Mouse (Mus musculus) layer of hippocampus, adult 8-10 months (tissue): ENCODE data around the gene Jkamp. TPM values are rescaled to one million over a fixed set of nuclear protein-coding genes. Genes with fewer than 3 reads are reported as not detected.
A peak's percentile ranks its signal among the peaks of the same experiment; 100 is the strongest.

Source experiments
- DNase-seq, 2 experiments: peaks; one replicate each; pipeline ENCODE4 v3.0.0; 2022; ENCODE audit warnings: low spot score in 2 of 2
- microRNA-seq, 2 experiments: library from miRNA; unstranded; fragments of <30 nt; microRNA quantifications; one replicate each; pipeline ENCODE4 v1.2.0; 2022
- total RNA-seq, 4 experiments: library from RNA; stranded (reverse); gene quantifications; 2 replicates each; pipeline ENCODE4 v1.2.4; 2022

Jkamp gene
- total RNA-seq, 4 experiments from 2014 or later: 54.7 to 61.8 (median 57.0) TPM

GRCm38 (mm10) chr12:72086166-72086825 is 907 bp downstream of the Jkamp start:
- no peak for DNase-seq

GRCm38 (mm10) chr12:72089802-72090201 is 4.4 kb downstream of the Jkamp start:
- DNase-seq: no peak

GRCm38 (mm10) chr12:72096966-72097365 is 11.6 kb downstream of the Jkamp start:
- DNase-seq: no peak

GRCm38 (mm10) chr12:72102776-72103175 is 17.4 kb downstream of the Jkamp start:
- no peak for DNase-seq

- no peak for DNase-seq
Observed at GRCm38 (mm10) chr12:72104027-72104426, 18.6 kb downstream of the Jkamp start.

- DNase-seq: peak; percentile 57 to 76
Observed at GRCm38 (mm10) chr12:72104525-72105281, 19.3 kb downstream of the Jkamp start.

GRCm38 (mm10) chr12:72115126-72115525 is 29.7 kb downstream of the Jkamp start:
- DNase-seq: no peak

GRCm38 (mm10) chr12:72115686-72116345 is 30.4 kb downstream of the Jkamp start:
- no peak for DNase-seq

- no peak for DNase-seq
Observed at GRCm38 (mm10) chr12:72129203-72129602, 43.8 kb downstream of the Jkamp start.

GRCm38 (mm10) chr12:72150786-72151185 is 65.4 kb downstream of the Jkamp start:
- peak; percentile 21 to 47 for DNase-seq

Small RNA genes within 50 kb of the gene (microRNA-seq; reads per million reads assigned to microRNA genes)
- gene Gm24466: 0 reads per million in 2 experiments

Other genes starting within 250 kb of the Jkamp start
- gene Gpr135, start 14.5 kb upstream of the Jkamp start, total RNA-seq: 10 to 100 TPM; 11.8 to 13.3 (median 12.9) TPM
- gene L3hypdh, start 150 bp upstream of the Jkamp start, total RNA-seq: 1 to 10 TPM; 1.6 to 3.7 (median 2.9) TPM
- gene Ccdc175, start 99.4 kb downstream of the Jkamp start, total RNA-seq: under 1 TPM in 1 of 4 experiments, not detected in 3; 0.13 TPM